Mouse (Mus musculus): Measurements from ENCODE around the gene Sdccag8.

Gene Sdccag8

DNA sequence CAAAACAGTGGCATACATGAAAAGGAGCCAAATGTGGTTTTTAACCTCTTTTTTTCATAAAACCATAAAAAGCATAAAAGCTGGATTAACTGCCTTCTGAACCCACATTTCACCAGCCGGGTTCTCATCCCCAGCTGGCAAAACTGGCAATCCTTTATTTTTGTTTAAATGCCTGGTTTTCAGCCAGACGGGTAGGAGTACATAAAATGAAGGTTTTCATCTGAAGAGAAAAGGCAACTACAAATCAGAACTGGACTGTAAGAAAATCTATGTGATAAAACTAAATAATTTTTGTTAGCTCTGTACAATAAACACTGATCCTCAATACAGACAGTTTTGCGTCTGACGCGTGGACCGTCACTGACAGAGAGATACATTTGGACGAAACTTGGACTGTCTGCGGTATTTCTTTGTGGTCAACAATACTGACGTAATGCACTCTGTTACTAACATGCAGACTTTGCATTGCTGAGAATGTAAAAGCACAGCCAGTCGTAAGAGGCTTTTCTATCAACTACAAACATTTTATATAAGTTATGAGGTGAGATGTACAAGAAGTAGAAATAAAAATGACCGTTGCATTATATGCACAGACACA, 237.0 kb downstream of the Sdccag8 start:
- no peak for DNase-seq (ENCODE audit: low read depth, low spot score)

GRCm38 (mm10) chr1:177054891-177055290, 240.4 kb downstream of the Sdccag8 start:
- no peak for DNase-seq (ENCODE audit: low read depth, low spot score)

DNA sequence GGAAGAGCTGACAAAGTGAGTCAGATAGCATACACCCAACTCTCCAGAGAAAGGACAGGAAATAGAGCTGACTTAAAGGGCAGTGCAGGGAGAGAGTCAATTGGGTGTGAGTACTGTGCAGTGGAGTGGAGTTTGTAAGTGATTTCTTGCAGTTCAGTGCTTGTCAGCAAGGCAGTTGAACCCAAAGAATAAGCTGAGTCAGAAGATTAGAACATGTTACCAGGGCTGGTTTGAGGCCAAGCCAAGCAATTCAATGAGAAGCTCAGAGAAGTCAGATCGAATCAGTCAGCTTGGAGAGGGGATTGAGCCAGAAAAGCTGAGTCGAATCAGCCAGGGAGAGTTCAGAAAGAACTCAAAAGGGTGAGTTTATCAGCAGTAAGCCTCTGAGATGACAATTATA, 247.3 kb downstream of the Sdccag8 start:
- no peak for DNase-seq (ENCODE audit: low read depth, low spot score)

GRCm38 (mm10) chr1:177065732-177066131, 251.3 kb downstream of the Sdccag8 start:
- DNase-seq (ENCODE audit: low read depth, low spot score) = no peak

DNA sequence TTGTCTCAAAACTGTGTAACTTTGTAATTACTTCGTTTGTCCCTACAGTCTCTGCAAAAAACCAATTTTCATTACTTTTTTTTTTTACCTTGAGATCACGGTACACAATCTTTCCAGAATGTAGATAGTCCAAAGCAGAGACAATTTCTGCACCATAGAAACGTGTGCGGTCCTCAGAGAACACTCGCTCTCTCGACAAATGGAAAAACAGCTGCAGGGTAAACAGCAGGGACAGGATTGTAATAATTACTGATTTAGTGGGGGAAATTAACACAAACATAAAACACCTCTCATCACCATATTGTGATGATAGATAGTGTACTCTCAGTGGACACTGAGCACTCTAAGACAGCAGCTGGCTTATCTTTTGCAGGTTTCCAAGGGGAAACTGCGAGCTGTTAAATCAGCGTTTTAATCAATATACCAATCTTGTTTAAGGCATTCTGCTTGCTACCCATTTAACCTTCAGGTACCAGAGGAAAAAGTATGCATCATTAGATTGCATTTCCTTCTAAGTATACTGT, 252.7 kb downstream of the Sdccag8 start:
- no peak for DNase-seq (ENCODE audit: low read depth, low spot score)

DNA sequence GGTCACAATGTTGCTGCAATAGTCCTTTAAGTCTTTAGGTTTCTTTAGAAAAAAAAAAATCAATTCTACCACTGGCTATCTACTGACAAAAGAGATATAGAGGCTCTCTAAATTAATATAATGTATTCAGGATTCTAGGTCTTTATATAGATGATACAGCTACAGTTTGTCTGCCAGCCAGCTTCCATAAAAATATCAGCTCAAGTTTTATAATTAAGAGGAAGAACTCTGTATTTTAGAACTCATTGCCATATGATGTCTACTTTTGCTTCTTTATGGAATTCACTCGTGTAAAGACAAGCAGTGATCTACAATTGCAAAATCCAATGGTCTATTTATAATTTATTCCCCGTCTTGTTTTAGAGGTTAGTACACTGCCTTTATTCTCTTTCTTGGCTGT, 254.7 kb downstream of the Sdccag8 start:
- no peak for DNase-seq (ENCODE audit: low read depth, low spot score)

Data from embryo, embryonic 11.5 days (tissue).